Mouse (Mus musculus): ENCODE data around the gene Cebpg.

- TF ChIP-seq CTCF (IDR thresholded peaks at IDR 0.05; ENCODE audit: control insufficient read depth, insufficient read depth, insufficient replicate concordance, low read depth, low read length) (no peak), POLR2A (IDR thresholded peaks at IDR 0.05; ENCODE audit: control insufficient read depth, low read depth, low read length) (no peak)
Measured at GRCm38 (mm10) chr7:35065958-35066357, 9.6 kb upstream of the Cebpg start.

Data from testis, adult 2 months (tissue).